Mouse (Mus musculus): ENCODE data around the gene Iqca. TPM values are rescaled to one million over a fixed set of nuclear protein-coding genes. Genes with fewer than 3 reads are reported as not detected.

The Iqca gene
- polyA plus RNA-seq, 1 experiment: not detected

GRCm38 (mm10) chr1:90162379-90162857, 9.2 kb upstream of the Iqca start:
- no peak for TF ChIP-seq GATA1 (IDR thresholded peaks at IDR 0.05; ENCODE audit: low read length)

GRCm38 (mm10) chr1:90161623-90162022, 8.4 kb upstream of the Iqca start:
- TF ChIP-seq GATA1 (IDR thresholded peaks at IDR 0.05; ENCODE audit: low read length): no peak

DNA sequence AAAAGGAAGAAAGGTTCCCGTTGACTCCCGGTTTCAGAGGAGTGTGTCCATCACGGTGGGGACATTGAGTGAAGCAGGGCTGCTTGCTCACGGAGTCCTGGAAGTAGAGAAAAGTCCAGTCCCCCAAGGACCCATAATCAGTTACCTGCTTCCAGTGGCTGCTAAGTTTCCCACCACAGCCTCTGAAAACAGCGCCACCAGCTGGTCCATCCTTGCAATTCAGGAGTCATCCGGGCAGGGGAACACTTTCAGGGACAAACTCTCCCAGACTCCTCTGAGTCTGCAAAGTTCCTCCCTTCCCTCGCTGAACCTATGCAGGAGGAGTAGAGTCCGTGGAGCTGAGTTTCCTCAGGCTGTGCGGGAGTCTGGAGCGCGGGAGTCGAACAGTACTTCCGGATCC, 6.7 kb upstream of the Iqca start:
- TF ChIP-seq GATA1 (IDR thresholded peaks at IDR 0.05; ENCODE audit: low read length): no peak

- no peak for TF ChIP-seq GATA1 (IDR thresholded peaks at IDR 0.05; ENCODE audit: low read length)
These were observed 3.4 kb upstream of the Iqca start for GRCm38 (mm10) chr1:90156589-90156988.

GRCm38 (mm10) chr1:90153787-90154186, 586 bp upstream of the Iqca start:
- TF ChIP-seq GATA1 (IDR thresholded peaks at IDR 0.05; ENCODE audit: low read length): no peak

DNA sequence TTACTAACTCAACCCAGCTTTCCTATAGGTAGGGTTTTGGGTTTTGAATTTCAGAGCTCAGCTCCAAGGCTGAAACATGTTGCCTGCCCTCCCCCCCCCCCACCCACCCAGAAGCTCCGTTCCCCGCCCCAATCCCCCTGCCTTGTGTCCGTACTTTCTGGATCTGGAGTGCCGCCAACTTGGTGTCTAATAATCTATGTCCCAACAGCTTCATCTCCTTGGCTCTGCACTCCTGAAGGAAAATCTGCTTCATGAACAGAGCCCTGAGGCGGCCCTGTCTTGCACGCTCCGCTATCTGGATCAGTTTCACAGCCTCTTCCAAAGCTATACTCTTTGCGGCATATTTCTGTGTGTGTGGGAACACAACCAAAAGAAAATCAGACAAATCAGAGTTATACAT, 13.5 kb downstream of the Iqca start:
- no peak for TF ChIP-seq GATA1 (IDR thresholded peaks at IDR 0.05; ENCODE audit: low read length)

- no peak for TF ChIP-seq GATA1 (IDR thresholded peaks at IDR 0.05; ENCODE audit: low read length)
These were observed 20.8 kb downstream of the Iqca start for GRCm38 (mm10) chr1:90132402-90132801.

DNA sequence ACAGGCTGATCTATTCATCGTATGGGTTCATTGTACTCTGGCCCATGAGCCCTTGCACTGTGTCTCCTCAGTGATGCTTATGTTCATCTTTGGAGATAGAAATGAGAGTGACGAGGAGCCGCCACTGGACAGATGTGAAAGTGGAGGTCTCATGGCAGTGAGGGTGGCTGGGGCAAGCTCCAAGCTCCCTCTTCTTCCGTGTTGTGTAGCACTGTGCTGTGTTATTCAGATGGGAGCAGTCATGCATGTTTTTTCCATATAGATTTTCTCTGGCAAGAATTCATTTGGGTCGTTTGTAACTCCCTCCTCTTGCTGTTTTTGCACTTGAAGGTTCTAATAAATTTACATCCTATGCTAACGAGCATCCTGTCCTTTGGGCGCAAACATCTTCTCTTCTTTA, 21.2 kb downstream of the Iqca start:
- TF ChIP-seq GATA1 (IDR thresholded peaks at IDR 0.05; ENCODE audit: low read length): no peak

DNA sequence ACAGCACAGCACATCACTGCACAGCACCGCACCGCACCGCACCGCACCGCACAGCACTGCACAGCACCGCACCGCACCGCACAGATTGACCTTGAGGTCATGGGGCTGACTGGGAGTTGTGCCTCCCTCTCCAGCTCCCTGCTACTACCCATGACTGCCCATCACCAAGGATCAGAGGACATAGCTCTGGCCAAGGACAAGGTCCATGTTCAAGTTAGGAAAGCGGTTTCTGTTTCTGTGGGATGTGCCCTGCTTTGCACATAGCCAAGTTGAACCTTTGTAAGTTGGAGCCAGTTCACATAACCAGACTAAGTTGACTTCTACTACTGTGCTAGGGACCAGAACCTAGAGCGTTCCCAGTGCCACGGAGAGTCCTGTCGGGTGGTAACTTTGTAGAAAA, 28.6 kb downstream of the Iqca start:
- no peak for TF ChIP-seq GATA1 (IDR thresholded peaks at IDR 0.05; ENCODE audit: low read length)

DNA sequence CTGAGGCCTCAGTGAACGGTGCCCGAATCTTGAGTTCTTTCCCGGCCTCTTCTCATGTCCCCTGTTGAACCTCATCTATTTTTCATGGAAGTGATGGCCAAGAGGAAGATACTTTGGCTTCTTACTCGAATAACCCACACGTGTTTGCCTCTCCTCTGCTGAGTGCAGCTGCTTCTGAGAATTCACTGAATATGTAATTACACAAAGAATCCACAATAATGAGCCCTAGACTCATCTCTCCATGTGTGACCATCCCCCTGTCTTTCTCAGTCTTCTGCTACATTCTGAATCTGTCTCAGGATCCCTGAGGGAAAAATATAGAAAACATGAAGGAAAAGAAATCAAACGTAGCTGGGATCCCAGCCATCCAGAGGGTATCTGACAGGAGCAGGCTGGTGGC, 32.5 kb downstream of the Iqca start:
- TF ChIP-seq GATA1 (IDR thresholded peaks at IDR 0.05; ENCODE audit: low read length): no peak

DNA sequence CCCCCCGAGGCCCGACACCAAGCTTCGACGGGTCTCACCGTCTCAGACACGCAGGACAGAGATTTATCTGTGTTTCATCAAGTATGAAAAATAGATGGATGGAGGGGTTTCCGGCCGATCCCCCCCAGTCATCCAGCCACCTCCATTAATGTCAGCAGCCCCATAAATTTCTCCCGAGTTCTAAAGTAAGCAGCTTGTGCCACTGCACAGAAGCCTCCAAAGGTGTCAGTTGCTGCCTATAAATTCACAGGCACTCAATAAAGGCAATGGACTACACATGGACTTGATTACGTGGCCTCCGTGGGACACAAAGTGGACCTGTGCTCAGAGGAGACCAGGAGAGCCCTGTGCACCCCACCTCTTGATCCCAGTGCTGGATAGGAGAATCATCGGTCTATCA, 34.0 kb downstream of the Iqca start:
- TF ChIP-seq GATA1 (IDR thresholded peaks at IDR 0.05; ENCODE audit: low read length): no peak

DNA sequence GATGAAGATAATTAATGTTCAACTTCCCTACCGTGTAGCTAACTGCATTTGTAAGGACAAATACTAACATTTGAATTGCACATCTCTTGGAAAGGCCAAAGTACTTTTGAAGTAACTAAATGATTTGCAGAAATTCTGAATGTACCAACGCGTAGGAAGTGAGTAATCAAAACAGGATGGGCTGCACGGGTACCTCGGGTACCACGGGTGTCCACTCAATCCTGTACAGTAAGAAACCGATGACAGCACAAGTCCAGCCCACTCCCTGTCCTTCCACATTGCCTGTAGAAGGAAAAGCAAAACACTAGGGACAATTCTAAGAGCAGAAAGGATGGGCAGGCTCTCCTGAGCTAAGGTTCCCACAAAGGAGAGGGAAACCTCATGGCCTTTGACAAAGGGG, 36.0 kb downstream of the Iqca start:
- no peak for TF ChIP-seq GATA1 (IDR thresholded peaks at IDR 0.05; ENCODE audit: low read length)

DNA sequence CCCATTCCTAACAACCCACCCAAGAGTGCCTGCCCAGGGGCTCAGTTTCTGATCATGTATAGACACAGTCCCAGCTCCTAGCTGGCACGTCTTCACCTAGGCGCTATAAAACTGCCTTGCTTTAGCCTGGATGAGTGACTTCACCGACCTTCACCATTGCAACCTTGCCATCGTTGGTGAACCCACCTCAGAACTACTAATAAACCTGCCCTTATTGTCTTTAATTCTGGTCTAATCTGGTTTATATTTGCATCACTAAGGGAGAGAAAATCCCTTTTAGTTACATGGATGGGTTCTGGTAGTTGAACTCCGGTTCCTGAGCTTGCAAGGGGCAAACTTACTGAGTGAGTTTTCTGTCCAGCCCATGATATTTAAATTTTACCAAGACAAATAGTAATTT, 38.6 kb downstream of the Iqca start:
- TF ChIP-seq GATA1 (IDR thresholded peaks at IDR 0.05; ENCODE audit: low read length): no peak

DNA sequence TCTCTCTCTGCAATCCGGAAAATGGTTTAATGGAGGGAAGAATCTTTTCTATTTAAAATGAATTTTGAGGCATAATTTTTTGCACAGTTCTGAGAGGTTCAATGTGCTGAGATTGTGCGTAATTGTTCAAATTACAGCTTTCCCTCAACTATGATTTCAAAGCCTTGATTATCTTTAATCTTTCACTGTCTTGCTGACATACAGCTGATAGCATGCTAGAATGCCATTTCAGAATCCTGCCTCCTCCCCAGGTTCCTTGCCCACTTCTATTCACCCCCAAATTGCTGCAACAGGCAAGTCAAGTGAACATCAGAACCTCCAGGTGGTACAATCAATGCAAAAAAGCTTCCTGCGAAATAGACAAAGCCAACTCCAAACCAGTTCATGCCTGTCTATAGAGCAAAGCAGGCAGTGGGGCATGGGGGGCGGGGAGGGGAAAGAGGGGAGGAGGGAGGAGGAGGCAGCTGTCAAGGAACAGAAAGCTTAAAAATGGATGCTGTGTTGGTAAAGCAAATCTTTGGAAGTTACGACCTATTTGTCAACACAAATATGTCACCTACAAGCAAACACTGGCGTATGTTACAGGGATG, 39.5 kb downstream of the Iqca start:
- TF ChIP-seq GATA1 (IDR thresholded peaks at IDR 0.05; ENCODE audit: low read length): no peak

DNA sequence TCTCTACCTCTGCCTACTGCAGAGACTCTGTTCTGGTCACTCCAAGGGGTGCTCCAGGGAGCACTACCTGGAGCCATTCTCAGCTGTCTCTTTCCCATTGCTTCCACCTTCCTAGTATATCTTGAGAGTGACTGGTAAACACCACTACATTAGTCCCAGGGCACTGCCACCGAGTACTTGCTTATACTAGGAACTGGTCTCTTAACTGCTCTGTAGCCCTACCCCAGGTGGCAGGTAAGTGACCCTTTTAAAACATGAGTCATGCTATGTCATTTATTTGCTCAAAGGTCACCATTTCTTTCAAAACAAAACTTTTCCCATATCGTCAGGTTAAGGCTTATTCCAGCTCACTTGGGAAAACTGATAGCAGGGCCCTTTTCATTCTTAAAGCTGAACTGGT, 40.5 kb downstream of the Iqca start:
- TF ChIP-seq GATA1 (IDR thresholded peaks at IDR 0.05; ENCODE audit: low read length): no peak

- TF ChIP-seq GATA1 (IDR thresholded peaks at IDR 0.05; ENCODE audit: low read length): no peak
These were observed 41.9 kb downstream of the Iqca start for GRCm38 (mm10) chr1:90111198-90111839.

GRCm38 (mm10) chr1:90103896-90104487, 49.2 kb downstream of the Iqca start:
- no peak for TF ChIP-seq GATA1 (IDR thresholded peaks at IDR 0.05; ENCODE audit: low read length)

Measured in G1E-ER4 (cell line).